Comparison of ENCODE assay signal across 21 mouse cellular contexts in the genomic region with DNA sequence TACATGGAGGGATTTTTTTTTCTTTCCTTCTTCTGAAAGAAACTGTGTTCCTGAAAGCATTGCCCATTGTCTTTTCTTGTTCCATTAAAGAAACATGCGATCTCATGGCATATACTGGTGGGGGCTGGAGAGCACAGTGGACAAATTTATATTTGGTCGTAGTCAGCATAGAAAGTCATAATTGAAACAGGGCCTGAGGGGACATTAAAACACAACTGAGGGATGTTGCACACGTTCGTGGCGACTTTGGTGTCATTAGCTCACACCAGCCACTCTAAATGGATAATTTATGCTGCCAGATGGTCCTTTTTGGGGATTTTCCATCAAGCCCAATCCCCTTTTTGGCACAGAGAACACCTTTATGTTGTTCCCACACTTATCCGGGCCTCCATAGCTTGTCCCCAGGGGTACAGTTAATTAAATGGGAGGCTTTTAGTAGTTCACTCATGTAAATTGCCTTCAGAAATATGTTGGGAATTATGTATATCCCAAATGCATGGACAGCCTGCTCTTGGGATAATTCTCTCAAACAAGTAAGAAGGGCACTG.
A peak's percentile ranks its signal among the peaks of the same experiment; 100 is the strongest.
DNase-seq lines count a peak whose midpoint lies in the region; ATAC-seq lines count a peak whose summit lies in the region.
"Had no signal": no experiment of that assay in that cellular context is flagged by ENCODE, and none has a peak within 500 bp of the region (broad histone marks: within the 10 kb centered on the region; RNA-seq: fewer than 3 reads in every experiment).

No protein-coding gene starts in this region.

- H3K27ac ChIP-seq in neural tube, embryonic 13.5 days (replicated peaks), result peak overlapping the region; percentile 71
- H3K27ac ChIP-seq in hindbrain, embryonic 15.5 days (replicated peaks), result 0 out of 2 replicates have a peak overlapping the region, but pooled peaks have one; percentile 40
- H3K27ac ChIP-seq in neural tube, embryonic 14.5 days (ENCODE audit: low read depth, low read length), result no peak overlapping the region
- H3K27ac ChIP-seq: embryonic facial prominence, embryonic 12.5 days; heart, embryonic 15.5 days; kidney, postnatal 0 days had no signal

- H3K9ac ChIP-seq in neural tube, embryonic 13.5 days, result no peak overlapping the region
- H3K9ac ChIP-seq in hindbrain, embryonic 15.5 days, result no peak overlapping the region
- H3K9ac ChIP-seq in neural tube, embryonic 14.5 days (replicated peaks; ENCODE audit: low read depth, low read length), result no peak overlapping the region
- H3K9ac ChIP-seq: embryonic facial prominence, embryonic 12.5 days; heart, embryonic 15.5 days had no signal

- no peaks in the 10 kb centered on the region for H3K27me3 ChIP-seq in neural tube, embryonic 13.5 days
- H3K27me3 ChIP-seq in hindbrain, embryonic 15.5 days, result no peaks in the 10 kb centered on the region
- H3K27me3 ChIP-seq in neural tube, embryonic 14.5 days (ENCODE audit: control insufficient read depth, insufficient read depth, low read length), result no peaks in the 10 kb centered on the region
- H3K27me3 ChIP-seq: CH12.LX; embryonic facial prominence, embryonic 12.5 days; heart, embryonic 15.5 days had no signal

- H3K4me3 ChIP-seq in neural tube, embryonic 13.5 days, result no peak overlapping the region
- H3K4me3 ChIP-seq in hindbrain, embryonic 15.5 days, result no peak overlapping the region
- no peak overlapping the region for H3K4me3 ChIP-seq in neural tube, embryonic 14.5 days (ENCODE audit: low read depth, low read length)
- H3K4me3 ChIP-seq: embryonic facial prominence, embryonic 12.5 days; erythroblast, embryonic 14.5 days; heart, embryonic 15.5 days had no signal

- no peaks in the 10 kb centered on the region for H3K9me3 ChIP-seq in neural tube, embryonic 13.5 days
- H3K9me3 ChIP-seq in hindbrain, embryonic 15.5 days, result no peaks in the 10 kb centered on the region
- H3K9me3 ChIP-seq in neural tube, embryonic 14.5 days (ENCODE audit: control insufficient read depth, low read length), result no peaks in the 10 kb centered on the region
- H3K9me3 ChIP-seq: embryonic facial prominence, embryonic 12.5 days; heart, embryonic 15.5 days had no signal

- WGBS in neural tube, embryonic 13.5 days, result 14% methylated on average over 6 of the region's 6 CpGs
- 35% methylated on average over 6 of the region's 6 CpGs for WGBS in hindbrain, embryonic 15.5 days
- 23% methylated on average over 6 of the region's 6 CpGs for WGBS in neural tube, embryonic 14.5 days

- peaks cover 5% of the 10 kb centered on the region; the same call in 1 of the 2 replicates for H3K36me3 ChIP-seq in neural tube, embryonic 13.5 days
- H3K36me3 ChIP-seq in hindbrain, embryonic 15.5 days, result no peaks in the 10 kb centered on the region
- H3K36me3 ChIP-seq in neural tube, embryonic 14.5 days (ENCODE audit: control insufficient read depth, insufficient read depth, low read length), result no peaks in the 10 kb centered on the region

- H3K4me2 ChIP-seq in neural tube, embryonic 13.5 days, result no peak overlapping the region
- H3K4me2 ChIP-seq in hindbrain, embryonic 15.5 days, result no peak overlapping the region
- no peak overlapping the region for H3K4me2 ChIP-seq in neural tube, embryonic 14.5 days (ENCODE audit: low read depth, low read length)
- H3K4me2 ChIP-seq: embryonic facial prominence, embryonic 12.5 days; heart, embryonic 15.5 days; liver, embryonic 11.5 days had no signal

- peak; percentile 64; the same call in 1 of the 2 replicates for ATAC-seq in neural tube, embryonic 13.5 days (ENCODE audit: low read depth)
- ATAC-seq in hindbrain, embryonic 15.5 days (ENCODE audit: low FRiP score, low read depth), result no peak
- ATAC-seq in neural tube, embryonic 14.5 days (ENCODE audit: low read depth), result peak; percentile 62; the same call in 1 of the 2 replicates

- intact Hi-C loops in heart, postnatal 10 days (cut with DNase I), result no loop called here

- DNase-seq in heart, adult 11 months, result peak; percentile 41
- no peak for DNase-seq in heart, postnatal 10 days
- no peak for DNase-seq in neural tube, embryonic 10.5 days (ENCODE audit: extremely low spot score, low spot score)
- no peak for DNase-seq in retina, postnatal 1 day
- DNase-seq in spleen, postnatal 4 days (ENCODE audit: low spot score in 2 of 2), result no peak
- DNase-seq: cerebellum, adult 9-10 months; gastrocnemius, postnatal 25 days; kidney, adult 11 months; lung, adult 18-20 months; lung, postnatal 14 days; right cerebral cortex, adult 18-20 months; thymus, postnatal 36 days had no signal

- H3K4me1 ChIP-seq in neural tube, embryonic 13.5 days (replicated peaks), result peaks cover 31% of the 10 kb centered on the region
- peaks cover 3% of the 10 kb centered on the region; the same call in 1 of the 2 replicates for H3K4me1 ChIP-seq in hindbrain, embryonic 15.5 days (replicated peaks)
- H3K4me1 ChIP-seq in neural tube, embryonic 14.5 days (ENCODE audit: control insufficient read depth, insufficient read depth, low read length), result 0 out of 2 replicates have a peak, but pooled peaks cover 3% of the 10 kb centered on the region
- H3K4me1 ChIP-seq: embryonic facial prominence, embryonic 12.5 days; heart, embryonic 15.5 days had no signal
